Mouse (Mus musculus) naive thymus-derived CD4-positive, alpha-beta T cell, adult 2 months (primary cell): ENCODE data around the gene Nrg4.

Experiments
- DNase-seq: peaks from one replicate; pipeline ENCODE4 v3.0.0-alpha.2; 2011; ENCODE audit warnings: low read depth

Nrg4 gene

DNA sequence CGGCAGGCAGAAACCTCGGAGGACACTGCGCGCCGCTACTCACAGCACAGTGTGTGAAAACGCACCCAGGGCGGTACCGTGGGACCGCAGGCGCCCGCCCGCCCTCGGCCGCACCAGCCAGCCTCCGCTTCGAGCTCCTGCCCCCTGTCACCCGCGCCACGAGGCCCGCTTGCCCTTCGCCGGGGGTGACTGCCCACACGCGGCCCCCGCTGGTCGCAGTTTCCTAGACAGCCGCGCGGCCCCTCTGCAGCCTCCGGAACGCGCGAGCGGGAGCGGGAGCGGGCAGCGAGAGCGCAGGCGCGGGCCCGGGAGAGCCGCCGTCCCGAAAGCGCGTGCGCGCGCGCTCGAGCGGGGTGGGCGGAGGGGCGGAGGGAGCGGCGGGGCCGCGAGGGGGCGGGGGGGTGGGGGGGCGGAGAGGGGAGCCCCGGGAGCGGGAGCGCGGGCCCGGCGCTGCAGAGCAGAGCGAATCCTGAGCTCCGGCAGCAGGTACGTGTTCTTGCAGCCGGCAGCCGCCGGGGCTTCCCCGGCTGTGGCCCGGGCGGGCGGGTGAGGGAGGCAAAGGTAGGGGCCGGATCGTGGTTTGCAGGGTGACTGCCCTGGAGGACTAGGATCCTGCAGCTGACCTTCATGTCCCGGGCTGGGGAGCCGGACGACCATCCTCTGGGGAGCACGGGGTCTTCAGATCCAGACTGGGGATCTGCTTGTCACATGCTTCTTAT lies at the start of gene Nrg4, which contains the start of gene Tmem266:
TSS of gene Nrg4 (minus strand) at position 330 of the 719 bp plus-strand sequence.
TSS of gene Tmem266 (plus strand) at position 399 of the 719 bp plus-strand sequence.
- peak; percentile 47 for DNase-seq

DNA sequence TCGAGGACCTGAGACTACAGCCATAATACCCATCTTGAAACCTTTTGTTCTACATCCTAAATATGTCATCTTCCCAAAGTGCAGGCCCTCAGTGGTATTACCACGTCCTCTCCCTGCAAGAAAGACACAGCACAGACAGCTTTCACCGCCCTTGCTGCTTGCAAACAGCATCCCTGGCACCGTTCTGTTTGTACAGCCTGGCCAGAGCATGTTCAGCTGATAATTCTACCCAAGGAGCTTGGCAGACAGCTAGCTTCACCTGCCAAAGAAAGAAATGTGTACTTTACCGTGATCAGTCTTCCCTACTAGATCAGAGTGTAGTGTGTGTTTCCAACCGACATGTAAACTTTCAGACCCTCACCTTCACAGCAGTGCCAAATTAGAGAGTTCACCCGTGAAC lies 45.3 kb upstream of the Nrg4 start:
- no peak for DNase-seq

GRCm38 (mm10) chr9:55368011-55368410 lies 41.4 kb upstream of the Nrg4 start:
- no peak for DNase-seq

DNA sequence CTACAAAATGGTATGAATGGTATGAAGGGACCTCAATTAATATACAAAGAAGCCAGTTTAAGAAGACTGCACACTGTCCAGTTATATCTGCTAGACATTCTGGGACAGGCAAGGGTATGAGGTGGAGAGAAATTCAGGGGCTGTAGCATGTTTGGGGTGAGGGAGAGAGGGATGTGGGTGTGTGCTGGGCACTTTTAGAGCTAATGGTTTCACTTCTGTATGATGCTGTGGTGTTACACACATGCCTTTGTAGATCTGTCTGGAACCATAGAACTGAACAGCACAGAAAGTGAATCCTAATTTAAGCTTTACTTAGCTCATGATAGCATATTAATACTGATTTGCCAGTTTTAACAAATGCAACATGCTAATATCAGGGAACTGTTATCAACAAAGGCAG lies 37.1 kb upstream of the Nrg4 start:
- no peak for DNase-seq

DNA sequence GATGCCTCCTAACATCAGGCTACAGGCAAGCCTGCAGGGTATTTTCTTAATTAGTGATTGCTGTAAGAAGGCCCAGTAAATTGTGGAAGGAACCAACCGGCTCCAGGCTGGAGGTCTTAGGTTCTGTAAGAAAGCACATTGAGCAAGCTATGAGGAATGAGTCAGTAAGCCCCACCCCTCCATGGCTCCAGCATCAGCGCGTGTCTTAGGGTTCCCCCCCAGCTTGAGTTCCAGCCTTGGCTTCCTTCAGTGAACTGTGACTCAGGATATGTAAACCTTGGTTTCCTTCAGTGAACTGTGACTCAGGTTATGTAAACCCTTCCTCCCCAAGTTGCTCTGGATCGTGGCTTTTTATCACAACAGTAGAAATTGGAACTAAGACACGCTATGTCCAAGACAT lies 35.3 kb upstream of the Nrg4 start:
- no peak for DNase-seq

GRCm38 (mm10) chr9:55360861-55361260 lies 34.2 kb upstream of the Nrg4 start:
- DNase-seq, result no peak

GRCm38 (mm10) chr9:55360372-55360771 lies 33.7 kb upstream of the Nrg4 start:
- DNase-seq, result no peak

GRCm38 (mm10) chr9:55357164-55357563 lies 30.5 kb upstream of the Nrg4 start:
- DNase-seq, result no peak

- no peak for DNase-seq
Observed at GRCm38 (mm10) chr9:55355270-55355834, 28.7 kb upstream of the Nrg4 start.

- no peak for DNase-seq
Observed at GRCm38 (mm10) chr9:55354686-55355085, 28.0 kb upstream of the Nrg4 start.

DNA sequence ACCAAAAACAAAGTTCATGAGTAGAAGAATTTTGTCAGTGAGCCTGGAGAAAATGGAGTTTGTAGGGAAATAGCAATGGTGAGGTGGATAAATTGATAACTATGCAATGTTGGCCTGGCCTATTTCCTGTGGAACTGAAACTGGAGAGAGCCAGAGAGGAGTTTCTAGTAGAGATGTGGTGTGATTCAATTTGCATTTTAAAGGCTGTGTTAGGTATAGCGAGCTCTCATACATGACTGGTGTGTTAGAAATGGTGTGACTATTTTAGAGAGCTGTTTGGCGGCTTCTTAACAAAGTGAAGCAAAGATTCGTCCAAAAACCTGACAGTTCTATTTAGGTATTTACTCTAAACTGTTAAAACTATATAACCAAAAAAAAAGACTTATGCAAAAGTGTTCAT lies 22.0 kb upstream of the Nrg4 start:
- no peak for DNase-seq

DNA sequence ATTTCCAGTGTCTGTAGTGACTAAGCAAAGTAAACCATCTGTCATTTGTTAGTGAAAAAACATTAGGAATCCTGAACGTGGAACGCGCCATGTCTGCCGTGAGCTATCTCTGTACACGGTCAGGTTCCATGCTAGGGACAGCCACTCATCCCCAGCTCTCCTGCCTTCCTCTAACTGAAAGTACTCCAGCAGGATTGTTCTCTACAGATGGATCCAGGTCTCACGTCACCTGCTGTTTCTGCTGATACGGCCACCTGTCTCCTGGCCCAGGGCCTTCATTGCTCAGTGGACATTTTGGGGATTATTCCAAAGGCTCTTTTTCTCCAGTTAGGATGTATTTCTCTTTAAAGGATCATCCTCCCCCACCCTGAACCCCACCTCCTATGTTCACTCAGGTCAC lies 18.7 kb upstream of the Nrg4 start:
- DNase-seq, result no peak

- DNase-seq, result no peak
Observed at GRCm38 (mm10) chr9:55344165-55344564, 17.5 kb upstream of the Nrg4 start.

DNA sequence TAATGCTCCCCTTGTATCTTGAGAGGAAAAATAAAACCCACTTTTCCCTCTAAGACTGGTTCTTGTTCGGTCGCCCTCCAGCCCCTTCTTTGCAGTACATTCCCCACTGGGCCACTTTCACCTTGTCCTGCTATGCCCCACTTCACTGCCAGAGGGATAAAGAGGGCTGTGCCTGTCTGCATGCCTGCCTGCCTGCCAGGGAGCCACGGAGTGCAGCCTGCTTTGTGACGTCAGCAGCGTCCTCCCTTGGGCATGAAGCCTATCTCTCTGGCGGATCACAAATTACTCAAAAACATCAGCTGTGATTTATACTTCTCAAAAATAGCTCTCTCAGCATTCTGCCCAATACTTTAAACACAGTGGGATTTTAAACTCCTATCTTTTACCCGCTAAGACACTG lies 6.3 kb upstream of the Nrg4 start:
- DNase-seq, result no peak

GRCm38 (mm10) chr9:55332476-55332875 lies 5.8 kb upstream of the Nrg4 start:
- no peak for DNase-seq

GRCm38 (mm10) chr9:55329401-55329800 lies 2.8 kb upstream of the Nrg4 start:
- no peak for DNase-seq

DNA sequence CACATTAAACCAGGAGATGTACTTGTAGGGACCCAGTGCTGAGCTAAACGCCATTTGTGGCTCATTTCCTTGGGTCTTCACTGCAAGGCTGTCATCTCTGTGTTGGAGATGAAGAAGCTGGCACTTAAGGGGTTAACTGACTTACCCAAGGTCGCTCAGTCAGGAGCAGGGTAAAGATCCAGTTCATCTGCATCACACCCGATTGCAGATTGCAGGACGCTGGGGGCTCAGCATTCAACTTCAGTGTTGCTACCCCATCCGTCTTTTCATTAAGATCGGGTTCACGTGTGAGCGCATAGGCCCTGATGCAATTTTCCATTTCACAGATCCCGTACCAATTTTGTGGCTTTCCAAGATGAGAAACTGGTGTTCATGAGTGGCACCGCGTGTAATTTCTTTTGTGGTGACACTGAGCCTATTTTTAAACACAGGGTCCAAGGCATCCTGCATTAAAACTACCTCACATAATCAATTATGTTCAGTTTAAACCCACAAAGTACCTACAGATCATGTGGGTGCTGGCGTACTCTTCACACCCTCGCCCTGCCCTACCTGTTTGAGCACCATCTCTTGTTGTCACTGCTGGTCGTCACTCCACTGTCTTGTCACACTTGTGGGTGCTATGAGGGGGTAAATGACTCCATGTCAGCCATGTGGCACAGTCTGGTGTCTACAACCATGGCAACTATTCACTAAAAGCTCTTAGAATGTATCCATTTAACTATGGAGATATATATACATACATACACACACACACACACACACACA lies 1.7 kb upstream of the Nrg4 start:
- DNase-seq, result no peak

GRCm38 (mm10) chr9:55327234-55327615 lies 581 bp upstream of the Nrg4 start:
- DNase-seq, result peak; percentile 36

GRCm38 (mm10) chr9:55325564-55326514 lies 805 bp downstream of the Nrg4 start:
- peak; percentile 7 for DNase-seq

- peak; percentile 3 for DNase-seq
Observed at GRCm38 (mm10) chr9:55325061-55325460, 1.6 kb downstream of the Nrg4 start.

DNA sequence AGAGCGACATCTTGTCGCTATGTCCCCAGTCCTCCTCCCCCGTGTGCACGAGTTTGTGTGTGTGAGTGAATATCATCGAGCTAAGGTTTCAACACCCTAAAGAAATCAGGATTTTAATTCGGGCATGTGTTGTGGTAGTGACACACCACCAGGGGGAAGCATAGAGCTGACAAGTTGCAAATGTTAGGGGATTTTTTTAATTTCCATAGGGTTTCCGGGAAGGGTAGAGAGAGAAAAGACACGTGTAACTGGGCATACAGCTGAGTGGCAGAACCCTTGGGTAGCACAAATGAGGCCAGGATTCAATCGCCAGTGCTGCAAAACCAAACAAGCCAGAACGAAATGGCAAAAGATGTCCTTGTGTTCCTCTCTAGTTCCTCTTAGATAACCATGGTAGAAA lies 2.1 kb downstream of the Nrg4 start:
- no peak for DNase-seq

DNA sequence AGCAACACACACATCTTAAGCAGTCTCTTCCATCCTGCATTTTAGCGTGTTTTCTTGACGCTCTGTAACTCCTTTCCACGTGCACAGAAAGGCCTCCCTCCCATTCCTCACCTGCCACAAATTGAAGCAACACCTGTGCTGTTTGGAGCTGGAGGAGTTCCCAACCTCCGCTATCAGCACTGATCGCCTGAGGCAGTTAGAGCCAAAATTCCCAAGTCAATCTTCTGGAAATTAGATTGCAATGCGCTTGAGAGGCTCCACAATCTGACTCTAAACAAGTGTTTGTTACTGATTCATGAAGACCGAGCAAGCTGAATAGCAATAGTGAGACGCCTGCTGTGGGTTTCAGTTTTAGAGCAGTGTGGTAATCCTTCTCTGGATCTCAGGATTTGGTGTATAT lies 2.6 kb downstream of the Nrg4 start:
- no peak for DNase-seq
